Mouse (Mus musculus): ENCODE measurements around the gene Mknk2. TPM values are rescaled to one million over a fixed set of nuclear protein-coding genes. Genes with fewer than 3 reads are reported as not detected.

Gene Mknk2
- 304 TPM for total RNA-seq (2023)

GRCm38 (mm10) chr10:80677942-80678436 is at the start of gene Mknk2:
Mknk2 (minus strand) TSS chr10:80678112.

GRCm38 (mm10) chr10:80701721-80702535 is 24.0 kb upstream of the Mknk2 start, which contains the start of the genes Mob3a and Izumo4:
Mob3a (minus strand) TSS chr10:80701977.
Izumo4 (plus strand) TSS chr10:80702184.

GRCm38 (mm10) chr10:80656863-80657623 is 20.9 kb downstream of the Mknk2 start, which contains the start of gene Btbd2:
Btbd2 (minus strand) TSS chr10:80657071.

GRCm38 (mm10) chr10:80622661-80623456 is 55.1 kb downstream of the Mknk2 start, which contains the start of gene Csnk1g2:
Csnk1g2 (plus strand) TSS chr10:80622838.

Other genes with a start within 250 kb of the Mknk2 start
- gene Tcf3, start 244.5 kb downstream of the Mknk2 start, total RNA-seq (2023): 94.2 TPM
- not detected for gene Onecut3, start 183.3 kb downstream of the Mknk2 start, total RNA-seq (2023)
- not detected for gene Atp8b3, start 139.0 kb downstream of the Mknk2 start, total RNA-seq (2023)
- gene Rexo1, start 116.6 kb downstream of the Mknk2 start, total RNA-seq (2023): 136 TPM
- gene Klf16, start 100.8 kb downstream of the Mknk2 start, total RNA-seq (2023): 27.8 TPM
- gene Abhd17a, start 87.8 kb downstream of the Mknk2 start, total RNA-seq (2023): 51.8 TPM
- gene Scamp4, start 75.2 kb downstream of the Mknk2 start, total RNA-seq (2023): 51.3 TPM
- 7.8 TPM for gene Adat3, start 75.2 kb downstream of the Mknk2 start, total RNA-seq (2023)
- 5.4 TPM for gene Gm49322, start 72.1 kb downstream of the Mknk2 start, total RNA-seq (2023)
- 206 TPM for gene Csnk1g2, start 55.3 kb downstream of the Mknk2 start, total RNA-seq (2023)
- gene Btbd2, start 21.0 kb downstream of the Mknk2 start, total RNA-seq (2023): 26.8 TPM
- gene Mob3a, start 23.9 kb upstream of the Mknk2 start, total RNA-seq (2023): 150 TPM
- gene Izumo4, start 24.1 kb upstream of the Mknk2 start, total RNA-seq (2023): 62.9 TPM
- gene Ap3d1, start 64.2 kb upstream of the Mknk2 start, total RNA-seq (2023): 126 TPM
- 82.2 TPM for gene Dot1l, start 77.1 kb upstream of the Mknk2 start, total RNA-seq (2023)
- gene Sf3a2, start 120.1 kb upstream of the Mknk2 start, total RNA-seq (2023): 63.1 TPM
- 116 TPM for gene Plekhj1, start 120.5 kb upstream of the Mknk2 start, total RNA-seq (2023)
- gene Amh, start 127.1 kb upstream of the Mknk2 start, total RNA-seq (2023): 2.4 TPM
- gene Jsrp1, start 135.4 kb upstream of the Mknk2 start, total RNA-seq (2023): not detected
- 545 TPM for gene Oaz1, start 148.5 kb upstream of the Mknk2 start, total RNA-seq (2023)
- not detected for gene Lingo3, start 165.9 kb upstream of the Mknk2 start, total RNA-seq (2023)
- 24.7 TPM for gene Lsm7, start 177.1 kb upstream of the Mknk2 start, total RNA-seq (2023)
- gene Sppl2b, start 177.2 kb upstream of the Mknk2 start, total RNA-seq (2023): 39.0 TPM
- gene Tmprss9, start 193.7 kb upstream of the Mknk2 start, total RNA-seq (2023): not detected
- 72.7 TPM for gene Timm13, start 222.9 kb upstream of the Mknk2 start, total RNA-seq (2023)
- 10.2 TPM for gene Lmnb2, start 240.1 kb upstream of the Mknk2 start, total RNA-seq (2023)